Mouse (Mus musculus): ENCODE measurements around the gene Gm20388.

The Gm20388 gene

DNA sequence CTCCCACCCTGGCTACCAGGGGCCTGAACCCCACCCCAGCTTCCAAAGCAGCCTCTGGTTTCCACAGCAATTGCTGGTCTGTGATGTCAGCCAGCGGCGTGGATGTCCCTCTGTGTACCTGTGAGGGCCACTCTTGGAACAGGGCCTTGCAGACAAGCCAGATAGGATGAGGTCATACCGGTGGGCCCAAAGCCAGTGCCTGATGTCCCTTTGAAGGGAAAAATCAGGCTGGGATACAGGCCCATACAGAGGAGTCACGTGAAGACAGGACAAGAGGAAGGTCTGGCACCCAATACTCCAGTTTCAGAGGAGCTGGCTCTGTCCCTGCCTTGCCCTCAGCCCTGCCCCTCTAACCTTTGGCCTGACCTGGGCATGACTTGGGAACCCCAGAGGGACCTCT is 2289.2 kb downstream of the Gm20388 start:
- in situ Hi-C loops (cut with MboI, MseI) = loop anchor here (5.0 kb wide), 1 partner anchor 1433 kb away; no protein-coding TSS in a partner anchor

DNA sequence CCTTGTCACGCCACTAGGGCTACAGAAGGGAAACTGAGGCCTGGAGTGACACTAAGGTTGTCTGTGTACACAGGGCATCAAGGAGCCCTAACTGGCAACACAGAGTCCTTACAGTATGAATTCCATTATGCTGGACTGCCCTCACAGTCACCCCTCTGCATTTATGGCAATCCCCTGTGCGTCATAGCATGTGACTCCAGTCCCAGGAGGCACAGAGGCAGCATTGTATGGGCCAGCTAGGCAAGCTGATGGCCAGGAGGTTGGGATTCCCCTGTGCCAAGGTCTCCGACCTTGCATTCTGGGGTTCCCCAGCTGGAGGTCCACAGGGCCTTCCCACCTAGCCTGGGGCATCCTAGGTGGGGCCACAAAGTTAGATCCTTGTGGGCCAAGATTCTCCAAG is 2300.9 kb downstream of the Gm20388 start:
- in situ Hi-C loops (cut with MboI, MseI) = no loop called here

DNA sequence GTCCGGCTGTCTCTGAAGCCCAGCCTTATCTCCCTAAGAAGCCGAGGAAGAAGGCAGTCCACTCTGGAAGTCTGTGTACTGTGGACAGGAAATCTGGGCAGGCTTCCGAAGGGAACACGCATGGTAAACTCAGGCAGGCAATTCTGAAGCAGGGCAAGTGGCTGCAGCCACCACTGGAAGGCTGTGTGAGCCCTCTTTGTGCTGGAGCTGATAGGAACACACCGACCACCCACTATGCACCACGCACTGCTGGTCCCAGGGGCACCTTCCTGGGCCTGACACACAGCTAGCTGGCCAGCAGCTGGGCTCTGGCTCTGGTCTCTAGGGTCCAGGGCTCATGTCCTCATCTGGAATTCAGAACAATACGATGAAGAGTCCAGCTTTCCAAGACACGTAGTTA is 2305.0 kb downstream of the Gm20388 start:
- in situ Hi-C loops (cut with MboI, MseI) = no loop called here

DNA sequence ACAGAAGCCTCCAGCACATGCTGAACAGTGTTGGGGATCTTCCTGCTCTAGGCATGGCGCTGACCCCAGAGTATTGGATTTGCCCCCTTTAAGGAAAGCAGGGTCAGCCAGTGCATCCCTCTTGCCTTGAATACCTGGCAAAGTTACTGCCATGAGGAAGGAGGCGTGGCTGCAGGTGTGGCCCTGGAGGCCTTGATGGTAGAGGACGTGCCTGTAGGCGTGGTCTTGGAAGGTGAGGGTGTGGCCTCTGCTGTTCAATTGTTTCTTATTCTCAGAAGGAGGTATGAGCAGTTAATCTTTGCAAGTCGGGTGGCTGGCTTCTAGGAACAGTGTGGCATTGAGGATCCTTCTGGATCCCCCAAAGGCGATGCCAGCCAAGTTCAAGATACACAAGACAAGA is 2305.8 kb downstream of the Gm20388 start:
- in situ Hi-C loops (cut with MboI, MseI) = no loop called here

DNA sequence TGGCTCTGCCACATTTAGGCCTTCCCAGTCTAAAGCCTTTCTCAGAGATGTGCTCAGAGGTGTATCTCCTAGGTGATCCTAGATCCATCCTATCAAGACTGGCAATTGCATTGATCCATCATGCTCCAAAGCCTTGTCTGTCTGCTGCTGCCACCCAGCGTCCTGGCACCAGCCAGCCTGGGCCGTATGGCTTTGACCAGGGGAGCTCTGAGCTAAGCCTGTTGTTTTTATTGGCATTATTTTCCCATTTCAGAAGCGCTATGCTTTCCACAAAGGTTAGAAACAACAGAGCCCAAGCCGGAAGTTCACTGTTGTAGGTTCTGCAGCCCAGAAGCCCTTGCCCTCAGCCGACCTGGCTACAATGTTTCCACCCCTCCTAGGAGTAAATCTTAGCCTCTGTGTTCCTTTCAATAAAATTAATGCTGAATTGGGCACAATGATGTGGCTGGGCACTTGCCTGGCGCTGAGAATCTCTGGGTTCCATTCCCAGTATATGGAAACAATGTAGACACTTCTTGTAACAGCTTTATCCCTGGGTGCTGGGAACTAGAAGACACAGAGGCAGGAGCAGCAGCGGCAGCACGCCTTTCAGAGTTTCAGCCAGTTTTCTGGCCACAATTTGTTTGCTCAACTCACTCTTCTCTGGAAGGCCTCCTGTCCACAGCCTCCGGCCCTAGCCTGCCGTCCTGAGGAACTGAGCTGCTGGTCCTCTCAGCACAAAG is 2307.0 kb downstream of the Gm20388 start:
- in situ Hi-C loops (cut with MboI, MseI) = no loop called here

DNA sequence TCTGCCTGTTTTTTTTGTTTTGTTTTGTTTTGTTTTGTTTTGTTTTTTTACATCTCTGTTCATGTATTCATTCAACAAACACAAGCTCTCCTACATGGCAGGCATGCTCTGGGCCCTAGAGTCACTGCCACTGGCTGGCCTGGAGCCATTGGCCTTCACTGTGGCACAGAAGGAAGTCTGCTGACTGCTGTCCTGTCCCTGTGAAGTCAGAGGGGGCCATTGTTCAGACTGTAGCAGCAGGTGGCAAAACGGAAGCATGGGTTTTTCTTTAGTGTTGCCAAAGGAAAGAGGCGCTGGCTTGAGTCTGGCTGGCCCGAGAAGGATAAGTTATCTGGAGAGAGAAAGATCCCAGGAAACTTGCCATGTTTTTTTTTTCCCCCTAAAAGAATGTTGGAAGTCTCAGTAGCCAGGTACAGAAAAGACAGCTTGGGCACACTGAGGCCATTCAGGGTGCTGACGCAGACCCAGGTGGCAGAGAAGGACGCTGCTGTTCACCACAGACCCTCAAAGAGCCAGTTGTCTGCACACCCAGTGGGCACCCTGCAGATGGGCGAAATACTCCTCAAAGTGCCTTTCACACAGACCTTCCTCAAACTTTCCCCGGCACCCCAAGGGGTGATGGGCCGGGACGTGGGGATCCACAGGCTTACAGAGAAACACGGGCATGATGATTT is 2313.5 kb downstream of the Gm20388 start:
- in situ Hi-C loops (cut with MboI, MseI) = no loop called here

DNA sequence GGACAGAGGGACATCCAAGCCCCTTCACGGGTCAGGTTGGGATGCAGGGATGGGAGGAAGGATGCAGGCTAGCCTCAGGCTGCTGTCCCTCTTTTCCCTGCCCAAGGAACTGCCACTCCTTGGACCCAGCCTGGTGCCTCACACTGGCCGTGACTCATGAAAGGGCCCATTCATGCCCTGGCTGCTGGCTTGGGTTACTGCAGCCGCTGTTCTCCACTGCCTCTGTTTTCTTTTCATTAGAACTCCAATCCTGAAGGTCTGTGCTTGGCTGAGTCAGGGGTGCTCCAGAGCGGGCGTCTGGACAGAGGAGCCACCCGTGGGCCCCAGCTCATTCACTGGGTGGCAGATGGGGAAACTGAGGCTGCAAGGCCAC is 2314.0 kb downstream of the Gm20388 start:
- in situ Hi-C loops (cut with MboI, MseI) = loop anchor here (25.0 kb wide), 1 partner anchor 1513 kb away; no protein-coding TSS in a partner anchor

DNA sequence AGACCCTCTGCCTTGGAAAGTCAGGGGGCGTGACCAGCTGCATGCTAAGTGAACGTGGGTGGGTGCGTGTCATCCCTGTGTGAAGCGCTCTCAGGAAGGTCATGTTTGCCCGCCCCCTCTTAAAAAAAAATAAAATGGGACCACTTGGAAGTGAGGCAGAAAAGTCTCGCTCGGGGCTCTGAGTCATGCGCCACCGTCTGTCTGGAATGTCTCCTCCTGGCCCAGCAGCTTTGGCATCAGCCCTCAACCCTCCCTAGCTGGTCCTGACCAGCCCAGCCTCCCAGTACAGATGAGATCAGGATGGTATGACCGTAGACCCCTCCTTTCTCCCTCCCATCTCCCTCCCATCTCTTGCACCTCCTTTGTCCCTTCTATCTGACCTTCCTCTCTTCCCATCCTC is 2314.8 kb downstream of the Gm20388 start:
- in situ Hi-C loops (cut with MboI, MseI) = loop anchor here (25.0 kb wide), 1 partner anchor 1512 kb away; no protein-coding TSS in a partner anchor

DNA sequence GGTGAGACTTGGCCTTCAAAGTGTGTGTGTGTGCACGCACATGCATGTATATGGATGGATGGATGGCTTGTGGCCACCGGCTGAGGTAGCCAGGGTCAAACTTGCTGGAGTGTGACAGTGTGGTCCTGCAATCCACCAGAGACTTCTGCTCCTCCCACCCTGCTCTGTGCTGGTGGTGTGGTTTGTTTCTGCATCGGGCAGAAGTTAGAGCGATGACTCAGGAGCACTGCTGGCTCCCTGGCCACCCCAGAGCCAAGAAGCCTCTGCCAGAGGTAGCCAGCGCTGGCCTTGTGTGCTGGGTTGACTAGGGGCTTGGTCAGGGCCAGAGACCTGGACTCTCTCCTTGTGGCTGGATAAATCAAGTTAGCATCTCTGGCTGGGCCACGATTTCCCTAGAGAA is 2316.7 kb downstream of the Gm20388 start:
- in situ Hi-C loops (cut with MboI, MseI) = loop anchor here (25.0 kb wide), 1 partner anchor 1510 kb away; no protein-coding TSS in a partner anchor

DNA sequence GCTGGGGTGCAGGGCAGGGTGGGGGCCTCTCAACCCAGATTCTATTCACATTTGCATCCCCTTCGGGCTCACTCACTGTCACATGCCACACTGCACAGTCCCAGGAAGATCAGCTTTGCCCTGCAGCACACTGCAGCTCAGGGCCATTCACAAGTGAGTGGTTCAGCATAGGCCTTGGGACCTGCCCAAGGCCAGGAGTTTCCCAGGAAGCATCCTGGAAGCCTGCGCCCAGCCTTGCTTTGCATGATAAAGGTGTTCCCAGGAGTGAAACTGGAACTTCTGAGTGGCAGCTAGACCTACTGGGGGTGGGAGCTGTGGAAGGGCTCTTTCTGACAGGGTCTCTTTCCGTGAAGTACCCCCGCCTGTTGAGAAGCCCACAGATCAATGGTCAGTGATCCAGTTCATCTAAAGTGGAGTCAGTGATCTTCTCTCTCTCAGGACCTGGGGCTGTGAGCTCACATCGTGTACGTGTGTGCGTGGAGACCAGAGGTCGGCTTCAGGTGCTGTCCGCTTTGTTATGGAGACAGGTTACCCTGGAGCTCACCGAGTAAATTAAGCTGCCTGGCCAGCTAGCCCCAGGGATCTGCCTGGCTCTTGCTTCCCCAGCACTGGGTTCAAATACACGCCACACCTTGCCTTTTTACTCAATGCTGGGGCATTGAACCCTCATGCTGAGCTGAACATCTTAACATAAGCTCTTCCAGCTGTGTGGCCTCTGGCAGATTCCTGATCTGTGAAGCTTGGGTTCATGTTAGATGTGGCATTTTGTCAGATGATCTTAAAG is 2318.3 kb downstream of the Gm20388 start:
- in situ Hi-C loops (cut with MboI, MseI) = loop anchor here (25.0 kb wide), 1 partner anchor 1508 kb away; no protein-coding TSS in a partner anchor

DNA sequence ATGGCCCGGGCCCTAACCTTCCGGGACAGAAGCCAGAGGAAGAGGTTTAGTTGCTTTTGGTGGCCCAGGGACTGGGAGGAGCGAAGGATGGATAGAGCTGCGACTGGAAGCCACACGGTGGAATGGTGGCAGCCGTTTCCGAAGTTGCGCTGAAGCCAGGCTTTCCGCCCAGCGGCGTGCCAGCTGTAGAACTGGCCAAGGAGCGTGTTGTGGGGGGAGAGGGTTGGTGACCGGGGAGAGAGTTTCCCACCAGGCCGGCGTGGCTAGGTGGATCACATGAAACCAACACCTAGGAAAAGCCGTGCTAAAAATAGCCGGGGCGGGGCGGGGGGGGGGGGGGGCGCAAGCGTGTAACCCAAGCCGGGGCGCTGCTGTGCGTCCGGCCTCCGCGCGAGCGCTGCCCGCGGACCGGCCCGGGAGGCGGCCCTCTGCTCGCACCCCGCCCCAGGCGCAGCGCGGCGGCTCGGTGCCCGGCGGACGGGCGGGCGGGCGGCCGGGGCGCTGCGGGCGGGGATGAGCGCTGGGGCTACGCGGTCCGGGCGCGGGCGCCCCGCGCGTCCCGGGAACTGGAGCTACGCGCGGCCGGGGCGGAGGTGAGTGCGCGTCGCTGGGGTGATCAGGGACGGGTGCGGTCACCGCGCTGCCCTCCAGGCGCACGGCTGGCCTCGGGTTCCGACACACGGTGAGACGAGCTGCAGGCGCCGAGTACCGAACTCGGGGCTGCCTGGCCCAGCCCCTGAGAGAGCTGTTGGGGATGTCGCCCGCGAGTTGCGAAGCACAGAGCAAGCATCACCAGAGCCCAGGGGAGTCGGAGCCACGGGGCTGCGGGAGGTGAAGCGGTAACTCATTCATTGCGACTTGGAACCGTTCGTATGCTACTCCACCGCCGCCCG is 2319.4 kb downstream of the Gm20388 start:
- in situ Hi-C loops (cut with MboI, MseI) = loop anchor here (25.0 kb wide), 1 partner anchor 1507 kb away; no protein-coding TSS in a partner anchor

DNA sequence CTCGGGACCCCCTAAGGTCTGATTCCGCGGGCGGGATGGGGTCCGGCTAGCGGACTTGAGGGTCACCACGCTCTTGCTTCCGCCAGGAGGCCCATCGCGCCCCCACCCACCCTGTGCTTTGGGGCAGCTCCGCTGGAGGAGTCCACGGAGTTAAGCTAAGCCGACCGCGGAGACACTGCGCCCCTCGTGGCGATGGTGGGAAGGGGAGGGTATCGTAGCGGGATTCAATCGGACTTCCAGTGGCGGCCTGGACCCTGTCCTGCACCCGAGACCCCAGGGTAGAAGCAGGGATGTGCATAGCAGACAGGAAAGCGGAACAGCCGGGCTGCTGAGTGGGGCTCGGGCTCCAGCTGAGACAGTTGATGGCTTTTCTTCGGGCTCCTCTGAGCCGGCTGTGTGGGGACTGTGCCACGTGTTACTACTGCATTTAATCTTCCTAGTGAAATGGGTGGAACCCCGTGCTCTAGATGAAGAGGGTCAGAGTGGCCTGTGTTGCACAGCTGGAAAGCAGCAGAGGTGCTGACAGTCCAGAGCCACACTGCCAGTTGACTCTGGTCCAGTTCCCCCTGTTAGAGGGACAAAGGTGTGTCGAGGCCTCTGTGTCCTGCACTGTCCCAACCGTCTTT is 2320.2 kb downstream of the Gm20388 start:
- in situ Hi-C loops (cut with MboI, MseI) = loop anchor here (25.0 kb wide), 1 partner anchor 1506 kb away; no protein-coding TSS in a partner anchor

DNA sequence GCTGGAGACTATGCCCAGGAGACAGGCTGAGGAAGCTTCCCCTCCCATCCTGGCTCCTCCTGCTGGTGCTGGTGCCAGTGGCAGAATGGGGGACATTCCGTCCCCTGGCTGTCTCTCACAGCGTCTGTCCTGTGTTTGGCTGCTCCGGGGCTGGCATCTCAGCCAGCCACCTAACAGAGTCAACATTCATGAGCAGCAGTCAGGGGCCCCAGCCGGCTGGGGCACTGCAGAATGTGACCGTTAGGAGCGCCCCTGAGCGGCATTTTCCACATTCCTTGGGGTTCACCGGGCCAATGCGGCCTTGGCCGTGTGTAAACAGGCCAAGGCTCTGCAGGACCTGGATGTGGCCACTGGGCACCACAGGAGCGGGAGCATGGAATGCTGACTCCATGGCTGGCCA is 2323.4 kb downstream of the Gm20388 start:
- in situ Hi-C loops (cut with MboI, MseI) = loop anchor here (25.0 kb wide), 1 partner anchor 1503 kb away; no protein-coding TSS in a partner anchor

DNA sequence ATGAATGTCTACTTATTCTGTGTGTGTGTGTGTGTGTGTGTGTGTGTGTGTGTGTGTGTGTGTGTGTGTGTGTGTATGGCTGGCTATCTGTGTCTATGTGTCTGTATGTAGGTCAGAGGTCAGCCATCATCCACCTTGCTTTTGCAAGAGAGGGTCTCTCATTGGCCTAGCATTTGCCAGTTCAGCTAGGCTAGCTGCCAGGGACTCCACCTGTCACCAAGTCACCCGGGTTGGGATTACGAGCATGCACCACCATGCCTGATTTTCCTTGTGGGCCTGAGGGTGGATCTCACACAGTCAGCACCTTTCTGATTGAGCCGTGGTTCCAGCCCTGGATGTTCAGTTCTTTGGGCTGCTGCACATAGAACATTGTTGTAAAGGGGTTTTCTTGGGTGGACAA is 2325.9 kb downstream of the Gm20388 start:
- in situ Hi-C loops (cut with MboI, MseI) = loop anchor here (25.0 kb wide), 1 partner anchor 1501 kb away; no protein-coding TSS in a partner anchor

DNA sequence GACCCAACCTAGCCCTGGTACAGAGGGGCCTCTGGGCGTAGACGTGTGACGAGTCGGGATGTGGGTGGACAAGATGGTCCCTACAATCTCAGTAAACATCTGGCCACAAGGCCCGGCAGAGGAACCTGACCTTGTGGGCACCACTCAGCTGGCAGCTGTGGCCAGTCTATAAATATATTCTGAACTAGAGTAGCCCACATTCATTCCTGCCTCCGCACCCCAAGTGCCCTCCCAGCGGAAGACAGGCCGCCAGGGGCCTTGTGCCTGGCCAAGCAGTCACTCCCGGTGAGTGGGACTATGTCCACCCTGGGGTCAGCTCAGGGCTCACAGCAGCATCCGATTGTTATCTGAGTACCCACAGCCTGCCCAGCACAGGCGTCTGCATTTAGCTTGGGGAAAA is 2327.6 kb downstream of the Gm20388 start:
- in situ Hi-C loops (cut with MboI, MseI) = loop anchor here (25.0 kb wide), 1 partner anchor 1499 kb away; no protein-coding TSS in a partner anchor

DNA sequence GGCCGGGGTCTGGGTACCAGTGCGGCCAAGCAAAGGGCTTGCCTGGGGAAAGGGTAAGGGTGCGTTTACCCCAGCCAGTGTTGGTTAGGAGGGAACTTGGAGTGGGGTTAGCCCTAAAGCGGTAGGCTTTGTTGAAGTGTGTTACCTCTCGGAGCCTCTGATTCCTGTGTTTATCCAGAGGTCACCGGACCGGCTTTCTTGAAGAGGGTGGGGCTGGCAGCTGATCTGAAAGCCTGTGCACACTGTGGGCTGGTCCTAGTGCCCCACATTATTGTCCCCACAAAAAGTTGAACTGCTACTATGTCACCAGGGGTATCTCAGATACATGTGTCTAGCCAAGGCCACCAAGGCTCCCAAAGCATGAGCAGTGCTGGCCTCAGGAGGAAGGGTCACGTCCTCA is 2328.1 kb downstream of the Gm20388 start:
- in situ Hi-C loops (cut with MboI, MseI) = loop anchor here (25.0 kb wide), 1 partner anchor 1499 kb away; no protein-coding TSS in a partner anchor

DNA sequence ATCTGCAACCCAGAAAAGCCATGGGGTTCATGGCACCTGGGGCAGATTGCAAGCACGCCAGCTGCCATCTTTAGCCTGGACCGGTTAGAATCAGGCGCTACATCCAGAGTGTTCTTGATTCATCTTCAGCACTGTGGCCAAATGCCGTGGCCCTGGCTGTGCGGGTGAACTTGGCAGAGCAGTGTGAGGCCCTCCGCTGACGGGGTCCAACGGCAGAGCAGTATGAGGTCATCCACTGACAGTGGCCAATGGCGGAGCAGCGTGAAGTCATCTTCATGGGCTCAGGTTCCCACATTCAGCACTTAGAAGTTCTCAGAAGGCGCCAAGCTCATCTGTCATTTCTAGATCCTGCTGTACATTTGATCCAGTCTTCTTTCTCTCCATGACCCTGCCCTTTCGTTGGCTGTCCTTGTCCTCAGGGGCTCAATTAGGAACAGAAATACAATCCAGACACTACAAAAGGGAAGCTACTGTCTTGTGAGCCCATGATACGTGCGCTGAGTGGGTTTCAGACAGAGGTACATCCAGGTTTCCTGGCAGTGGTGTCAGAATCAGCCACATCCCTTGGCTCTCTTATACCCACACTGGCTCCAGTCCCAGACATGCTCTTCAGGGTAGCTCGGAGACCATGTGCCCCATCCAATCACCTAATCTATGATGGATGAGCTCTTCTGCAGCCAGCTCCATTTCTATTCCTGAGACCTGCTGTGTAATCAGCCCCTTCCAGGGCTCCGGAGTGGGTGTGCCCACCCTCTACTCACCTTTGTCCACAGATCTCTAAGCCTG is 2329.8 kb downstream of the Gm20388 start:
- in situ Hi-C loops (cut with MboI, MseI) = loop anchor here (25.0 kb wide), 1 partner anchor 1497 kb away; no protein-coding TSS in a partner anchor

DNA sequence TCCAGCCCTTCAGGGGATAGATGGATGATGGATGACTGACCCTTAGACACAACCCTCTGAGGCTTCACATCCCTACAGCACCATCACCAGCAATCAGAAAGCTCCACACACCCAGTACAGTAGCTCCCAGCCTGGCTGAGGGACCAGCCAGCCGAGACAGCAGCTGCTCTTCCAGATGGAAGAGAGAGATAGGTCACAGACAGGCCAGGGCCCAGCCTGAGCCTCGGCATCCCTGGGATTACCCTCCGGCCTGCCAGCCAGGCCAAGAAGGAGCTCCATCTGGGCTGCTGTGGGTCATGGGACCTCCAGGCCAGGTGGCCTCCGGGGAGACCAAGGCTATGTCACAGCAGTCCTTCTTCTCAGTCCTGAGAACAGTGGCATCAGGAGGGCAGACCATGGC is 2332.7 kb downstream of the Gm20388 start:
- in situ Hi-C loops (cut with MboI, MseI) = loop anchor here (25.0 kb wide), 1 partner anchor 1494 kb away; no protein-coding TSS in a partner anchor

DNA sequence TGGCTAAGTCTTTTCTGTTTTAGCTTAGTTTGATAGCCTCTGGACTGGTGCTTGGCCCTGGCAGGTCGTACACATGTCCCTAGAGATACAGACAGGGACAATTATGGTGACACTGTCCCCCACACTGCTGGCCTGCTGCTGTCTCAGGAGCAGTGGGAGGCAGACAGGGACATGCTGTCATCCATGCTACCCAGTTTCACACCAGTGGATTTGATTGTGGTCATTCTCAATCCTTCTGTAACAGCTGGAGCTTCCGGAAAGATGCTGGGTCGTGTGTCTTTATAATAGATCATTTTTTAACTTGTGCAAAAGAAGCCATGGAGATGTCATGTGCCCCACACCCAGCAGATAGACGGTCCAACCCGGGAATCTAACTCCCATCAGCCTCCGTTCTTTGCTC is 2334.5 kb downstream of the Gm20388 start:
- in situ Hi-C loops (cut with MboI, MseI) = loop anchor here (25.0 kb wide), 1 partner anchor 1492 kb away; no protein-coding TSS in a partner anchor

Data from T-helper 1 cell (primary cell).